Mouse (Mus musculus): ENCODE data around the gene Kif26a.

Gene Kif26a

GRCm38 (mm10) chr12:112164840-112165219, 18.8 kb downstream of the Kif26a start:
- no peak for DNase-seq (ENCODE audit: inconsistent ontology term)

DNA sequence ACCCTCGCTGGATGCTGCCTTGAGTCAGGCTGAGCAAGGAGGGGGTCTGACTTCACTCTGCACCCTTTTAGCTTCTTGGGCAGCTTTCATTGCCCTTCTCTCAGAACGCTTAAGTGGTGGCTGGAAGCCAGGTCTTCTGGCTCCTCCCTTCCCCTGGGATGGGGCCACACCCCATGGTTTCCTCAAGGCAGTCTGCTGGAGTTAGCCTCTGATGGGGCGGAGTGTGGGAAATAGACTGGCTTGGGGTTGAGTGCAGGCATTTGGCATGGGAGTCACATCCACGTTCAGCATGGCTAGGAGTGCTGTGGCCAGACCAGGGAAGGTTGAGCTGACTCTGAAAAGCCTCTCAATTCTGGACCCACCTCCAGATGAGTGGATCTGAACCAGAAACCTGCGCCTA, 23.2 kb downstream of the Kif26a start:
- DNase-seq (ENCODE audit: inconsistent ontology term), result no peak

DNA sequence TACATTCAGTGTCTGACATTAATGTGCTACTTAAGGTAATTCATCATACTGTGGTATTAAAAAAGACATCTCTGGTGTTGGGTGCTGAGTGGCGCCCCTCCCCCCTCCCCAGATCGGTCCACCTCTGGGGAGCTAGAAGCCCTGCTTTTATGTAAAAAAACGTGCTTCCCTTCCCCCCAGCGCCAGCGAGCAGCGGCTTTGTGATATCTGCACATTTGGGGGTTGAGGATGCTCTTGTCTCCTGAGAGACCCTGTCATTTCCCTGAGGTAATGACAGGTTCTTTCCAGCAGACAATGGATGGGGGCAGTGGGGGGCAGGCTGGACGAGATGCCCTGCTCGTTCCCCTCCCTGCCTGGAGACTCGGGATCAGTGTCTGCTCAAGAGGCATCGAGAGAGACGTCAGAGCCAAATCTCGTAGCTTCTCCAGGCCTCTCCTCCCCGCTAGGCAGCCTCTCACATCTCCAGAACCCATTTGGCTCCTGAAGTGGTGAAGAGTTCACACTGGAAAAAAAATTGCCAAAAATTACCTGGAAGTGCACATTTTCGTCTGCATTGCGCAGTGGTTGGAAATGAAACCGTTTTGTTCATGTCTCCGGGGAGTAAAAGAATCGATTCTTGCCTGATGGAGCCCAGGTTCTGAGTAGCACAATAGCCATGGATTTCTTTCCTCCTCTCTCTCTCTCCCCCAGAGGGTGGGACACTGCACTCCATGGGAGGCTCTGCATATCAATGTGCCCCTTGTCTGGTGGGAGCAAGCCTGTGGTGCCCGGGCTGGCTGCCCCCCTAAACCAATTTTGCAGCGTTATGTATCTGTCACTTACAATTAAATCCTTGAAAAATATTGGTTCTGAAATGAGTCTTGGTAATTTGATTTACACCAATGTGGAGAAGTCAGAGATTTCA, 24.9 kb downstream of the Kif26a start:
- DNase-seq (ENCODE audit: inconsistent ontology term), result no peak

DNA sequence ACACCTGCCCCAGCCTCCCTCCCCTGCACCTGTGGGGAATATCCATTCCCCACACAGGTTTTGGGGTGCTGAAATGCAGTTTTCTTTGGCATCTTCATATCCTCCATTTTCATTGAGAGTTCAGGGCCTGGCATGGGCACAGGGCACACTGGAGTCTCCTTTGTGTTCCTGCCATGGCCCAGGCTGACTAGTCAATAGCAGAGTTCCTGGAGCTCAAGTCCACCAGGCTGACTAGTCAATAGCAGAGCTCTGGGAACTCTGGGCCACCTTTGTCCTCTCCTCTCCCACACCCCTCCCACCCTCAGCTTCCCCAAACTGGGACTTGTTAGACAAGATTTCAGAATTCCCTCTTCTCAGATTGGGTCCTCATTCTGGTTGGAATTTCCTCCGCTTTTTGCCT, 25.6 kb downstream of the Kif26a start:
- no peak for DNase-seq (ENCODE audit: inconsistent ontology term)

DNA sequence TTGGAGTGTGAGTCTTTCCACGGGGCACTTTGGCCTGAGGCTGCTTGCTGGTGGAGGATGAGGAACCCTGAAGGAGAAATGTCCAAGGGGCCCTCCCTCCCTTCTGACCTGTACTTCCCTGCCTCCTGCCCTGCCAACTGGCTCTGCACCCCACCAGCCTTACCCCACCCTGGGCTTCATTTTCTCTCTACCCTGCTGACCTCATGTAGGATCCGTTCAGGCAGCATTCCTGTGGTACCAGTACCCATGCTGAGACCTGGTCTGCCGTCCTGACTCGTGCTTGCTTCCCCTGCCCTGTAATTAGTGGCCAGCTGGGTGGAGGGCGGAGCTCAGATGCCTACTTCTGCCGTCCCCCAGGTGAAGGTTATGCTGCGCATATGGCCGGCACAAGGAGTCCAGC, 26.2 kb downstream of the Kif26a start:
- DNase-seq (ENCODE audit: inconsistent ontology term), result no peak

DNA sequence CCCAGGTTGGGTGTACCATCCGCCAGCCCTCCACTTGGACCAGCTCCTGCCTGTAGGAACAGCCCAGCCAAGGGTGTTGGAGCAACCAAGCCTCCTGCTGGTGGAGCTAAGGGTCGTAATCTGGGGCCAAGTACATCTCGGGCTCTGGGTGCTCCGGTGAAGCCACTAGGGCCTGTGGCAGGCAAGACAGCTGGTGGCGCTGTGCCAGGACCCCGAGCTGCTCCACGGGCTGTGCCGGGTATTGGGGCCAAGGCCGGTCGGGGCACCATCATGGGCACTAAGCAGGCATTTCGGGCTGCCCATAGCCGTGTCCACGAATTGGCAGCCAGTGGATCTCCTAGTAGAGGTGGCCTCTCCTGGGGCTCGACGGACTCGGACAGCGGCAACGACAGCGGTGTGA, 31.7 kb downstream of the Kif26a start:
- DNase-seq (ENCODE audit: inconsistent ontology term), result no peak

- no peak for DNase-seq (ENCODE audit: inconsistent ontology term)
Observed at GRCm38 (mm10) chr12:112179687-112180086, 33.7 kb downstream of the Kif26a start.

GRCm38 (mm10) chr12:112181921-112182608, 36.1 kb downstream of the Kif26a start:
- peak; percentile 36 for DNase-seq (ENCODE audit: inconsistent ontology term)

DNA sequence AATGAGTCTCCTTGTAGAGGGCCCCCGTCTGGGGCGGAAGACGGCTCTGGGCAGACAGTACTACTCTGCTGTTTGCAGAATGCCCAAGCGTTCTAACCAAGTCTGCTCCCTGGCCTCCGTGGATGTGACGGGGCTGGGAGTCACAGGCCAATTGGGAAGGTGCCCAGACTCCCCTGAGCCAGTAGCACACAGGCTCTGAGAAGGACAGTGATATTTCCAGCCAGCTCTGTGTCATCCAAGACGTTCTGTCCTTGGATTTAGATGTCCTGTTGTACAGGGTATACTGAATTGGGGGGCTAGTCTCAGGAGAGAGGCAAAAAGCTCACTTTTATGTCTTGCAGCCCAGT, 36.6 kb downstream of the Kif26a start:
- DNase-seq (ENCODE audit: inconsistent ontology term), result peak; percentile 39

DNA sequence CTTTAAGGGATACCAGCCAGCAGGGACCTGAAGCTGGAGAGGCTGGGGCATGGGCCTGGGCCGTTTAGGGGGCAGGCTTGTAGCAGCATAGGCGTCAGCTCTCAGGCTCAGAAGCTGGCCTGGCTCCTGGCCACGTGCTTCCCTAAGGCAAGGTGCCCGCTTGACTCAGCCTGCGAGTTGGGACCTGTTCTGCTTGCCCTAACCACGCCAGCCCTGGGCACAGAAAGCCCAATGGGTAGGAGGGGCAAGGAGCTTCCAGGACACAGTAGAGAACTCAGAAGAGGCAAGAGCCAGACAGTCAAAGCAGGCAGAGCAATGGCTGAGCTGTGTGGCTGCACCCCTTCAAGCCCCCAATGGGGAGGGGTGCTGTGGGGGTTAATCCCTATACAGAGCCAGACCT, 37.7 kb downstream of the Kif26a start:
- DNase-seq (ENCODE audit: inconsistent ontology term), result peak; percentile 49

- no peak for DNase-seq (ENCODE audit: inconsistent ontology term)
Observed at GRCm38 (mm10) chr12:112184390-112184789, 38.4 kb downstream of the Kif26a start.

DNA sequence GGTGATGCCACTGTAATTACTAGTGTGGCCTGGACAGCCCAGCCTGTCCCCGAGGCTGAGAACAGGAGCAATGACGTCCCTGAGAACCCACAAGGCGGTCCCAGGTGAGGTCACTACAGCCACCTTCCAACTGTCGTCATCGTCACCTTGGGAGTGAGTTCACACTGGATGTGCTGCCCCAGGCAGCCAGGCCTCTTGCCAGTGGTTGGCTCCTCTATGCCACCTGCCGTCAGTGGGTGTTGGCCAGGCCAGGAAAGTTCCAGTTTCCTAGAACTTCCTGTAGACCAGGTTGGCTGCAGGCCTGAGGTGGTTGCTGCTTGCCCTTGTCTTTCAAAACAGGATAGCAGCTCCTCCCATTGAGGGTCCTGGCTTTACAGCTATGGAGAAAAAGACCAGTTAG, 40.9 kb downstream of the Kif26a start:
- DNase-seq (ENCODE audit: inconsistent ontology term), result no peak

GRCm38 (mm10) chr12:112191753-112192152, 45.7 kb downstream of the Kif26a start:
- DNase-seq (ENCODE audit: inconsistent ontology term), result no peak

- DNase-seq (ENCODE audit: inconsistent ontology term), result no peak
Observed at GRCm38 (mm10) chr12:112195019-112195418, 49.0 kb downstream of the Kif26a start.

DNA sequence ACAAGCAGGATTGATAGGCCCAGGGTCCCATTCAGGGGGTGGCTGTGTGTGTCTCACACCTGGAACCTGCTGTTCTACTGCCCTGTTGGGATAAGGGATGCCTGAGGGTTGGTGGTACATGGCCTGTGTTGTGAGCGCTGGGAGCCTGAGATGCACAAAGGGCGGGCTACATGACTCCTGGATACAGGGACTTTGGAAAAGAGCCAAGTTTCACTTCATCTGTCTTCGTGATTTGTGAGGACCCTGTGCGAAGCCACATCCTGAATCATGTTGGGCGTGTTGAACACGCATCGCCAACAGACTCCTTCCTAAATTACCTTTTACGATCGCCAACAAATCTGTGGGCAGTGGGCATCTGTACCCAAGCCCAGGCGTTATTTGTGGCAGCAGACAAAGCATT, 50.6 kb downstream of the Kif26a start:
- DNase-seq (ENCODE audit: inconsistent ontology term), result no peak

GRCm38 (mm10) chr12:112199363-112199762, 53.4 kb downstream of the Kif26a start:
- DNase-seq (ENCODE audit: inconsistent ontology term), result no peak

- DNase-seq (ENCODE audit: inconsistent ontology term), result no peak
Observed at GRCm38 (mm10) chr12:112200045-112200444, 54.0 kb downstream of the Kif26a start.

DNA sequence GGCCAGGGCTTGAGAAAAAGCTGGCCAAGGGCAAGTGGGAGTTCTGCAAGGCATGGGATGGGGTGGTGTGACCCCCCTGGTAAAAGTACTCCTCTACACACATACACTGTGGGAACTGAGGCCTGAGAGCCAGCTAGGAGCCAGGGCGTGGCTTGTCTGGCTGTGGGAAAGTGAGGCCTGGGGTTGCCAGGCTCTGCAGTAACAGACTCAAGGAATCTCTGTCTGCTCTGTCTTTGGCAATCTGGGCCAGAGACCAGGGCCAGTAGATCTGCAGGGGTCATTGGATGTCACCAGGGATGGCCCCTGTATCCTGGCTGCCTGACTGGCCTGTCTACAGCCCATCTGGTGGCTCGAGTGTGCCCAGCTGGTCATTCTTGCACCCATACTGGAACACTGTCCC, 61.2 kb downstream of the Kif26a start:
- DNase-seq (ENCODE audit: inconsistent ontology term), result no peak

GRCm38 (mm10) chr12:112207734-112208133, 61.7 kb downstream of the Kif26a start:
- DNase-seq (ENCODE audit: inconsistent ontology term), result no peak

DNA sequence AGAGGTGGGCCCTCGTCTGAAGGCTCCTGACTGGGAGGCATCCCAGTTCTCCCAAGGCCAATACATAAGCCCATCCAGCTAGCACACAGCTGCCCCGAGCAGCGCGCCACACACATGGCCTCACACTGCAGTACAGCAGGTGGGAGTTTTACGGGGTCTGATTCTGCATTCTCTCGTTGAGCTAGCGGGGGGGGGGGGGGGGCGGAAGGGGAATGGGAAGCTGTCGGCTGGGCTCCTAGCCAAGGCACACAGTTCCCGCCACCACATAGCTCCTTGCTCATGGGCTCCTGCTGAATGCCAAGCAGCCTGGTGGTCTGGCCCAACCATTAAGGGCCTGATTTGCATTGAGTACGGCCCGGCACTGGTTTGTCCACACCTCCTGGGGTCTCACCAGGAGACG, 64.6 kb downstream of the Kif26a start:
- no peak for DNase-seq (ENCODE audit: inconsistent ontology term)

DNA sequence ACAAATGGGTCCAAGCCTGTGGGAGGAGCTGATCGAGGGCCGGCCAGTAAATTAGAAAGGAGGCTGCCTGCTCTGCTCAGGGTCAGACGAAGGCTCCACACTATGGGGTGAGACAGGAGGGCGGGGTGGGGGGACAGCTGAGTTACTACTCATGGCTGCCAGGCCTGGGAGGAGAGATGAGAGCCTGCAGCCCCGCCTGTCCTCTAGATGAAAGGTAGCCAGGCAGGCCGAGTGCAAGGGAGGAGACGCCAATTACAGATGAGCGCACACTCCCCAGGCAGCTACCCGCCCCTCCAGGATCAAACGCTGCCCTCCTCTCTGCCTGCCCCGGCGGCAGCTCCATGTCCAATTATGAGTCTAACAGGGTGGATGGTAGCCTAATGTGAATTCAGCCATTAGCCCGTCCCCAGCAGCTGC, 68.4 kb downstream of the Kif26a start:
- no peak for DNase-seq (ENCODE audit: inconsistent ontology term)

DNA sequence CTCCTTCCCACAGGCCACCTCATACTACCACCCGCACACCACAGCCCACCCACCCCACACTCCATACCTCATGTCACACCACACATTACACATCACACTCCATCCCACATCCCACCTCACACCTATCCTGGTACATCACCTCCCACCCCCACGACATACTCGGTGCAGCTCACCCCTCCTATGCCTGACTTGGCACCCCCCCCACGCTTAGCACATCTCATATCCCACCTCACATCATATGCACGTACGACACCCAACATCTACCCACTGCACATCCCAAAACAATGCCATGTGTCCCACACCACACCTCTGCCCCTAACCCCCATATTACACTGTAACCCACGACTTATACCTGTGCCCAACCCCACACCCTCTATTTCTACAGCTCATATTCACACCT, 69.5 kb downstream of the Kif26a start:
- DNase-seq (ENCODE audit: inconsistent ontology term), result no peak

DNA sequence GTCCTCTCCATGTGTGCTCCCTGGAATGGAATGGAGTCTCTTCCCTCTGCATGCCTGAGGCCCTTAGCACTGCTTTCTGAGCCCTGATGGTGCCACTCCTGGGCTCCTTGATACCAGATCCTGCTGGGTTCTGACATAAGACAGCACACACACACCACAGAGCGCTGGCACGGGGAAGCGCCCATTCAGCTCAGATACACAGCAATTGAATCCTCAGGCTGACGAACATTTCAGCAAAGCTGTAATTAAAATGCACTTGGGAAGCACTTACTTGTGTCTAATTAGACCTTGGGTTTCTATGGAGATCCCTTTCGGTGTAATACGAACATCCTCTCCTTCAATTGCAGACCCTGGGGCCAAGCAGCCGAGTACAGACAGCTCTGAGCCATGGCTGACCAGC, 71.0 kb downstream of the Kif26a start:
- peak; percentile 36 for DNase-seq (ENCODE audit: inconsistent ontology term)
